Mouse (Mus musculus) MEL (cell line): ENCODE measurements around the gene Ndrg4. TPM values are rescaled to one million over a fixed set of nuclear protein-coding genes. Genes with fewer than 3 reads are reported as not detected.

ENCODE experiments used
- DNase-seq: peaks from one replicate; pipeline ENCODE4 v3.0.0; 2011; ENCODE audit warnings: low read depth, low spot score
- H3K27ac ChIP-seq: 2 replicates; pipeline ENCODE4 v1.5.1; 2012; ENCODE audit warnings: low read depth, mild to moderate bottlenecking, control low read depth, low read length, moderate library complexity; ENCODE audit not compliant: control insufficient read depth
- H3K27me3 ChIP-seq, 2 experiments: fragments of 150-350 bp in 1 of 2; sonication (generic) in 1 of 2; 2 replicates each; pipeline ENCODE4 v1.6.1; 2012; ENCODE audit warnings: low read length in 2 of 2, mild to moderate bottlenecking in 2 of 2, improper control_type of control experiment in 1 of 2, moderate library complexity in 1 of 2; ENCODE audit not compliant: insufficient read depth in 2 of 2, control insufficient read depth in 1 of 2
- H3K36me3 ChIP-seq, 2 experiments: 2 replicates each; pipeline ENCODE4 v1.6.1; 2012 to 2014; ENCODE audit warnings: low read length in 2 of 2, improper control_type of control experiment in 1 of 2, inconsistent platforms in 1 of 2, mild to moderate bottlenecking in 1 of 2; ENCODE audit not compliant: insufficient read depth in 2 of 2, control insufficient read depth in 1 of 2
- H3K4me1 ChIP-seq, 2 experiments: fragments of 150-350 bp in 1 of 2; sonication (generic) in 1 of 2; 2 replicates each; pipeline ENCODE4 v1.6.1; 2012; ENCODE audit warnings: low read length in 2 of 2, improper control_type of control experiment in 1 of 2, mild to moderate bottlenecking in 1 of 2; ENCODE audit not compliant: insufficient read depth in 2 of 2, control insufficient read depth in 1 of 2
- H3K4me3 ChIP-seq, 2 experiments: fragments of 150-350 bp in 1 of 2; sonication (generic) in 1 of 2; 2 replicates each; pipeline ENCODE4 v1.5.1; 2012; ENCODE audit warnings: low read depth in 2 of 2, low read length in 2 of 2, mild to moderate bottlenecking in 2 of 2, moderate library complexity in 2 of 2, control low read depth in 1 of 2, improper control_type of control experiment in 1 of 2; ENCODE audit not compliant: control insufficient read depth in 1 of 2, insufficient read depth in 1 of 2
- H3K79me2 ChIP-seq: 2 replicates; pipeline ENCODE4 v1.6.1; 2012; ENCODE audit warnings: mild to moderate bottlenecking, low read length, moderate library complexity; ENCODE audit not compliant: control insufficient read depth, poor library complexity, insufficient read depth
- H3K9ac ChIP-seq: 2 replicates; pipeline ENCODE4 v1.6.1; 2012; ENCODE audit warnings: low read depth, mild to moderate bottlenecking, control low read depth, low read length, moderate library complexity; ENCODE audit not compliant: control insufficient read depth, poor library complexity, severe bottlenecking
- H3K9me3 ChIP-seq: fragments of 150-350 bp; sonication (generic); replicated peaks from 2 replicates; pipeline ENCODE4 v1.6.1; 2012; ENCODE audit warnings: mild to moderate bottlenecking, low read length, improper control_type of control experiment, moderate library complexity; ENCODE audit not compliant: insufficient read depth
- BHLHE40 ChIP-seq: IDR thresholded peaks from 2 replicates; pipeline ENCODE4 v1.6.1; 2012; ENCODE audit warnings: low read depth, mild to moderate bottlenecking, inconsistent platforms, low read length, improper control_type of control experiment, borderline replicate concordance
- CHD1 ChIP-seq: IDR thresholded peaks from 2 replicates; pipeline ENCODE4 v1.6.1; 2012; ENCODE audit warnings: low read depth, mild to moderate bottlenecking, inconsistent platforms, low read length, improper control_type of control experiment
- E2F4 ChIP-seq: IDR thresholded peaks from 2 replicates; pipeline ENCODE4 v1.6.1; 2011; ENCODE audit warnings: low read depth, low read length, improper control_type of control experiment, borderline replicate concordance
- ELF1 ChIP-seq: IDR thresholded peaks from 2 replicates; pipeline ENCODE4 v1.6.1; 2014; ENCODE audit warnings: low read depth, mild to moderate bottlenecking, inconsistent platforms, low read length, improper control_type of control experiment, moderate library complexity
- ETS1 ChIP-seq: IDR thresholded peaks from 2 replicates; pipeline ENCODE4 v1.6.1; 2012; ENCODE audit warnings: low read depth, mild to moderate bottlenecking, inconsistent platforms, low read length, improper control_type of control experiment, moderate library complexity
- GABPA ChIP-seq: IDR thresholded peaks from 2 replicates; pipeline ENCODE4 v1.6.1; 2012; ENCODE audit warnings: low read depth, mild to moderate bottlenecking, inconsistent platforms, low read length, improper control_type of control experiment, moderate library complexity
- HCFC1 ChIP-seq: IDR thresholded peaks from 2 replicates; pipeline ENCODE4 v1.6.1; 2012; ENCODE audit warnings: low read depth, mild to moderate bottlenecking, inconsistent platforms, low read length, improper control_type of control experiment, moderate library complexity
- JUND ChIP-seq: IDR thresholded peaks from 2 replicates; pipeline ENCODE4 v1.6.1; 2011; ENCODE audit warnings: low read depth, mild to moderate bottlenecking, improper control_type of control experiment, low read length
- MAFK ChIP-seq: IDR thresholded peaks from 2 replicates; pipeline ENCODE4 v1.6.1; 2011; ENCODE audit warnings: low read depth, mild to moderate bottlenecking, low read length, improper control_type of control experiment, borderline replicate concordance
- MXI1 ChIP-seq: IDR thresholded peaks from 2 replicates; pipeline ENCODE4 v1.6.1; 2011; ENCODE audit warnings: mild to moderate bottlenecking, low read depth, low read length, improper control_type of control experiment
- MYB ChIP-seq: IDR thresholded peaks from 2 replicates; pipeline ENCODE4 v1.6.1; 2011; ENCODE audit warnings: mild to moderate bottlenecking, low read depth, low read length, improper control_type of control experiment
- POLR2A ChIP-seq, 2 experiments: IDR thresholded peaks; 2 replicates each; pipeline ENCODE4 v1.6.1; 2011 to 2012; ENCODE audit warnings: low read length in 2 of 2, mild to moderate bottlenecking in 2 of 2, control low read depth in 1 of 2, improper control_type of control experiment in 1 of 2, low read depth in 1 of 2, moderate library complexity in 1 of 2; ENCODE audit not compliant: control insufficient read depth in 1 of 2, insufficient read depth in 1 of 2, poor library complexity in 1 of 2
- SMC3 ChIP-seq: IDR thresholded peaks from 2 replicates; pipeline ENCODE4 v1.6.1; 2011; ENCODE audit warnings: low read depth, low read length, improper control_type of control experiment
- TAL1 ChIP-seq: IDR thresholded peaks from 2 replicates; pipeline ENCODE4 v1.6.1; 2012; ENCODE audit warnings: mild to moderate bottlenecking, inconsistent platforms, low read length, moderate library complexity, mixed read lengths
- TBP ChIP-seq: IDR thresholded peaks from 2 replicates; pipeline ENCODE4 v1.8.0; 2011; ENCODE audit warnings: low read depth, low read length, improper control_type of control experiment
- USF1 ChIP-seq: IDR thresholded peaks from 2 replicates; pipeline ENCODE4 v1.6.1; 2014; ENCODE audit warnings: low read depth, mild to moderate bottlenecking, inconsistent platforms, low read length, improper control_type of control experiment, moderate library complexity
- USF2 ChIP-seq, 2 experiments: IDR thresholded peaks; 2 replicates each; pipeline ENCODE4 v1.6.1; 2011 to 2012; ENCODE audit warnings: improper control_type of control experiment in 2 of 2, low read length in 2 of 2, borderline replicate concordance in 1 of 2, inconsistent platforms in 1 of 2, low read depth in 1 of 2, mild to moderate bottlenecking in 1 of 2; ENCODE audit not compliant: insufficient read depth in 1 of 2
- ZC3H11A ChIP-seq: IDR thresholded peaks from 2 replicates; pipeline ENCODE4 v1.6.1; 2012; ENCODE audit warnings: low read depth, mild to moderate bottlenecking, inconsistent platforms, low read length, improper control_type of control experiment
- ZKSCAN1 ChIP-seq: IDR thresholded peaks from 2 replicates; pipeline ENCODE4 v1.6.1; 2012; ENCODE audit warnings: low read depth, mild to moderate bottlenecking, inconsistent platforms, low read length, improper control_type of control experiment, moderate library complexity
- ZNF384 ChIP-seq: IDR thresholded peaks from 2 replicates; pipeline ENCODE4 v1.6.1; 2012; ENCODE audit warnings: low read depth, mild to moderate bottlenecking, inconsistent platforms, low read length, improper control_type of control experiment
- polyA plus RNA-seq, 2 experiments: library from polyadenylated mRNA; stranded (reverse) in 1 of 2; unstranded in 1 of 2; fragments of >175 nt in 1 of 2; fragments of >200 nt in 1 of 2; gene quantifications; 2 replicates each; pipeline versions ENCODE4 v1.2.1 to v1.2.4; 2012; ENCODE audit warnings: low replicate concordance in 2 of 2, low read depth in 1 of 2; ENCODE audit not compliant: insufficient read length in 2 of 2, insufficient read depth in 1 of 2, missing spikeins in 1 of 2
- total RNA-seq: library from RNA; depleted of rRNA; stranded (reverse); fragments of 300-350 nt; gene quantifications from 2 replicates; pipeline ENCODE4 v1.2.3, GENCODE M21; 2012

The Ndrg4 gene
- total and polyA plus RNA-seq, 3 experiments = 0.15 to 0.28 TPM; not detected in 1

DNA sequence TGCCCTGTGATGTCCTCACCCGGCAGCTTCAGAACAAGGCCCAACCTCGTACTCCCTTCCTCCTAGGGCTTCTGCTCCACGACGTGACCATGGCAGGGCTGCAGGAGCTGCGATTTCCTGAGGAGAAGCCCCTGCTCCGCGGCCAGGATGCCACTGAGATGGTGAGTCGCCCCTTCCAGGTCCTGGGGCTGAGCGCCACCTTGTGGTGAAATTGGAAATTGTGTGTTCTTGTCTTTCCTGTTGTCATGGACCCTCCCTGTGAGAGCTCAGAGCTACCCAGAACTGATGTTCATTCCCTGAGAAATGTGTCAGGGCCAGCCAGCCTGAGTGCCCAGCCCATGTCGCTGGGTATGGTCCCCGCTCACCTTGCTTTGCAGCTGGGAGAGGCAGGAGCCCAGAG is 20.3 kb downstream of the Ndrg4 start (continued):
- peak; percentile 97 for TF ChIP-seq ZC3H11A
- no peak for TF ChIP-seq CHD1
- TF ChIP-seq TAL1 = no peak
- TF ChIP-seq ZNF384 = peak; percentile 76
- no peak for TF ChIP-seq E2F4
- TF ChIP-seq JUND = no peak
- TF ChIP-seq MAFK = no peak
- TF ChIP-seq MXI1 = no peak
- no peak for TF ChIP-seq ZKSCAN1
- no peak for TF ChIP-seq USF2 (IDR thresholded peaks at IDR 0.05; ENCODE audit: borderline replicate concordance in 1 of 2, insufficient read depth in 1 of 2, low read depth in 1 of 2, low read length in 2 of 2)
- no peak for TF ChIP-seq POLR2A (IDR thresholded peaks at IDR 0.05; ENCODE audit: control insufficient read depth in 1 of 2, insufficient read depth in 1 of 2, low read depth in 1 of 2, low read length in 2 of 2, poor library complexity in 1 of 2)
- TF ChIP-seq HCFC1 = no peak
- no peak for TF ChIP-seq ELF1
- no peak for TF ChIP-seq GABPA

DNA sequence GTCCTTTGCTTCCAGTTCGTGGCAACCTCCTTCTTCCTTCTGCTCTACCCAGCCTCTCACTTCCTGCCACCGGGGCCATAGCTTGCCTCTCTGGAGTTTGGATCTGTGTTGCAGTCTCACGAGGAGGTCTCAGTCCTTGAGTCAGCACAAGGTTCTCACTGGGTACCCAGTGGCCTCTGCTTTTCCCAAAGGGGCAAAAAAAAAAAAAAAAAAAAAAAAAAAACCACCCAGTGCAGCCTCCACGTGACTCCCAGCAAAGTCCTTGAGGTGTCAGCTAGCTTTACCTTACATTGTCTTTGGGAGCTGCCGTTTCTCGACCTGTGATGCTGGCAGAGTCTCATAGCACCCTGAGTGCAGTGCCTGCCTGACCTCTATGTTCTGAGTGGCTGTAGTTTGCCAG is 21.4 kb downstream of the Ndrg4 start:
- H3K4me3 ChIP-seq = 0 out of 4 replicates have a peak overlapping the region, but pooled peaks of 1 of the 2 experiments have one; percentile 15
- no peak for DNase-seq
- H3K9ac ChIP-seq = no peak overlapping the region
- H3K27me3 ChIP-seq = peaks cover 2 to 5% of the 10 kb centered on the region in 2 experiments; a peak in 3 of 4 replicates
- TF ChIP-seq SMC3 (peak; percentile 3; the same call in 1 of the 2 replicates), ETS1 (no peak), ZNF384 (0 out of 2 replicates have a peak, but pooled peaks have one; percentile 28), USF1 (peak; percentile 59), TAL1 (no peak)
- no peak overlapping the region for H3K27ac ChIP-seq
- no peaks in the 10 kb centered on the region for H3K36me3 ChIP-seq
- no peaks in the 10 kb centered on the region for H3K79me2 ChIP-seq
- H3K4me1 ChIP-seq = no peaks in the 10 kb centered on the region
- no peaks in the 10 kb centered on the region for H3K9me3 ChIP-seq

GRCm38 (mm10) chr8:95700282-95700681 is 23.5 kb downstream of the Ndrg4 start:
- Histone ChIP-seq H3K9ac (no peak overlapping the region), H3K27ac (no peak overlapping the region), H3K36me3 (no peaks in the 10 kb centered on the region), H3K9me3 (no peaks in the 10 kb centered on the region), H3K4me1 (no peaks in the 10 kb centered on the region), H3K27me3 (peaks cover 2 to 3% of the 10 kb centered on the region in 2 experiments; a peak in 3 of 4 replicates), H3K4me3 (no peak overlapping the region), H3K79me2 (no peaks in the 10 kb centered on the region)
- no peak for TF ChIP-seq BHLHE40
- no peak for TF ChIP-seq MYB
- no peak for TF ChIP-seq TBP
- no peak for TF ChIP-seq GABPA
- no peak for DNase-seq
